Mouse (Mus musculus) bone marrow macrophage, adult 2 months (primary cell): ENCODE measurements around the gene Celf5.

Source experiments
- CTCF ChIP-seq: IDR thresholded peaks from 2 replicates; pipeline ENCODE4 v1.5.1; 2012; ENCODE audit warnings: low read depth, mild to moderate bottlenecking, low read length, moderate library complexity
- POLR2A ChIP-seq: IDR thresholded peaks from 2 replicates; pipeline ENCODE4 v1.6.1; 2012; ENCODE audit warnings: mild to moderate bottlenecking, low read depth, low read length, borderline replicate concordance

GRCm38 (mm10) chr10:81452237-81452946 lies 30.1 kb downstream of the Celf5 start:
- TF ChIP-seq CTCF, result no peak
- TF ChIP-seq POLR2A, result no peak
